Mouse (Mus musculus): ENCODE measurements around the gene Smg7.

The Smg7 gene

GRCm38 (mm10) chr1:152838841-152839240, 63.6 kb downstream of the Smg7 start:
- no peak for DNase-seq

- DNase-seq = no peak
These were observed 64.3 kb downstream of the Smg7 start for GRCm38 (mm10) chr1:152838026-152838702.

GRCm38 (mm10) chr1:152835061-152835460, 67.4 kb downstream of the Smg7 start:
- no peak for DNase-seq

GRCm38 (mm10) chr1:152832316-152832715, 70.1 kb downstream of the Smg7 start:
- no peak for DNase-seq

- DNase-seq = no peak
These were observed 70.8 kb downstream of the Smg7 start for GRCm38 (mm10) chr1:152831619-152832018.

GRCm38 (mm10) chr1:152831003-152831402, 71.4 kb downstream of the Smg7 start:
- DNase-seq = no peak

GRCm38 (mm10) chr1:152830054-152830453, 72.4 kb downstream of the Smg7 start:
- no peak for DNase-seq

- no peak for DNase-seq
These were observed 73.7 kb downstream of the Smg7 start for GRCm38 (mm10) chr1:152828637-152829355.

GRCm38 (mm10) chr1:152828168-152828567, 74.3 kb downstream of the Smg7 start:
- no peak for DNase-seq

- DNase-seq = no peak
These were observed 76.0 kb downstream of the Smg7 start for GRCm38 (mm10) chr1:152826446-152826845.

- no peak for DNase-seq
These were observed 78.2 kb downstream of the Smg7 start for GRCm38 (mm10) chr1:152824206-152824605.

GRCm38 (mm10) chr1:152821746-152822145, 80.7 kb downstream of the Smg7 start:
- no peak for DNase-seq

- no peak for DNase-seq
These were observed 81.3 kb downstream of the Smg7 start for GRCm38 (mm10) chr1:152820911-152821695.

- no peak for DNase-seq
These were observed 82.9 kb downstream of the Smg7 start for GRCm38 (mm10) chr1:152819558-152819957.

GRCm38 (mm10) chr1:152817794-152818193, 84.7 kb downstream of the Smg7 start:
- DNase-seq = peak; percentile 32

GRCm38 (mm10) chr1:152817027-152817769, 85.2 kb downstream of the Smg7 start:
- peak; percentile 74 for DNase-seq

GRCm38 (mm10) chr1:152815265-152815701, 87.2 kb downstream of the Smg7 start:
- peak; percentile 90 for DNase-seq

- peak; percentile 68 for DNase-seq
These were observed 91.7 kb downstream of the Smg7 start for GRCm38 (mm10) chr1:152810533-152811439.

- peak; percentile 72 for DNase-seq
These were observed 92.7 kb downstream of the Smg7 start for GRCm38 (mm10) chr1:152809541-152810252.

GRCm38 (mm10) chr1:152808392-152808680, 94.1 kb downstream of the Smg7 start:
- no peak for DNase-seq

Measured in retina, postnatal 1 day (tissue).